Mouse (Mus musculus) embryonic facial prominence, embryonic 14.5 days (tissue): ENCODE data around the gene Six1. TPM values are rescaled to one million over a fixed set of nuclear protein-coding genes. Genes with fewer than 3 reads are reported as not detected.
"Not testable (repeated sequence)": the region's sequence is repeated elsewhere in the genome, so short reads cannot be mapped to it uniquely, and the experiment has no call there.

Source experiments
- ATAC-seq: fragments of 200-750 bp; cut with Nextera tagmentation; 2 replicates; pipeline ENCODE4 v1.8.0; 2017; ENCODE audit warnings: low read depth, moderate number of reproducible peaks, moderate TSS enrichment
- DNase-seq: peaks from one replicate; pipeline ENCODE4 v3.0.0-alpha.2; 2015; ENCODE audit warnings: low spot score
- H3K27ac ChIP-seq: fragments of 300-500 bp; sonication (generic); replicated peaks from 2 replicates; pipeline ENCODE4 v1.5.1; 2014; ENCODE audit warnings: low read depth, mild to moderate bottlenecking, low read length, moderate library complexity
- H3K27me3 ChIP-seq: fragments of 300-500 bp; sonication (generic); replicated peaks from 2 replicates; pipeline ENCODE4 v1.6.1; 2014; ENCODE audit warnings: low read length; ENCODE audit not compliant: control insufficient read depth, insufficient read depth
- H3K36me3 ChIP-seq: fragments of 300-500 bp; sonication (generic); 2 replicates; pipeline ENCODE4 v1.6.1; 2014; ENCODE audit warnings: low read length, mixed read lengths; ENCODE audit not compliant: control insufficient read depth, insufficient read depth
- H3K4me1 ChIP-seq: fragments of 300-500 bp; sonication (generic); 2 replicates; pipeline ENCODE4 v1.6.1; 2014; ENCODE audit warnings: antibody characterized with exemption, low read length; ENCODE audit not compliant: control insufficient read depth, insufficient read depth
- H3K4me2 ChIP-seq: fragments of 300-500 bp; sonication (generic); 2 replicates; pipeline ENCODE4 v1.6.1; 2014; ENCODE audit warnings: low read depth, mild to moderate bottlenecking, low read length, moderate library complexity, mixed read lengths
- H3K4me3 ChIP-seq: fragments of 300-500 bp; sonication (generic); 2 replicates; pipeline ENCODE4 v1.5.1; 2014; ENCODE audit warnings: low read depth, mild to moderate bottlenecking, low read length
- H3K9ac ChIP-seq: fragments of 300-500 bp; sonication (generic); 2 replicates; pipeline ENCODE4 v1.6.1; 2014; ENCODE audit warnings: low read depth, mild to moderate bottlenecking, low read length, moderate library complexity, mixed read lengths
- H3K9me3 ChIP-seq: fragments of 300-500 bp; sonication (generic); 2 replicates; pipeline ENCODE4 v1.6.1; 2016; ENCODE audit warnings: low read length; ENCODE audit not compliant: control insufficient read depth
- WGBS: fragments of 180-500 bp; shearing (Covaris S2); extraction: QIAGEN DNeasy Blood & Tissue Kit; methylation state at CpG from one replicate; pipeline ENCODE4 v1.1.7; 2014; 5-methylcytosine and 5-hydroxymethylcytosine counted together
- polyA plus RNA-seq: library from polyadenylated mRNA; unstranded; fragments of >200 nt; fragmentation: Nextera tagmentation; extraction: Ambion mirVana; gene quantifications from 2 replicates; pipeline ENCODE4 v1.2.1, GENCODE M21; 2014

Gene Six1
- 46.5 and 53.9 TPM in 2 replicates for polyA plus RNA-seq

DNA sequence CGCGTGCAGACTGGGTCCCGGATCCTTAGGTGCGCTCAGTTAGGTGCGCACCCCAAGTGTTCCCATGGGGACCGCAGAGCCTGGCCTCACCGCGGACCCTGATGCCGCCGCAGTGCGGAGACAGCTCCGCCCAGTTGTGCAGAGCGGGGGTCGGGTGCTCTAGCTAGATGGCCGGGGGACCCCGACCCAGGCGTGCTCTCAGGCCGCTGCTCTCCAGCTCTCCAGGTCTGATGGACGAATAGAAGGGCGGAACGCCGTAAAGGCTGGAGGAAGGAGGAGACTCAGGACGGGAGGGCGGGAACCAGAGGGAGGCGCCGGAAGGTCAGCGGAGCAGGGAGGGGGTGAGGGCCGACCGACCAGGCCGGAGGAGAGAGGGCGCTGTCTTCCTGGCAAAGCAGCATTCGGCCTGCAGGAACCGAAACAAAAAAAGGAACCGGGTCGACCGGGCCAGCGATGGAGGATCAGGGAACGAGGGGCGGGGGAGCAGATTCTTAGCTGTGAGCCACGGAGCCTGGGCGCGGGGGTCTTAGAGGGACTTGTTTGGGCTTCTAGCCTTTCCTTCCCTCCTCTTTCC lies at the start of gene Six1:
Six1 (minus strand) TSS at position 220 of the 574 bp plus-strand sequence.
- H3K4me2 ChIP-seq: peak within 1 kb of the TSS; percentile 85

DNA sequence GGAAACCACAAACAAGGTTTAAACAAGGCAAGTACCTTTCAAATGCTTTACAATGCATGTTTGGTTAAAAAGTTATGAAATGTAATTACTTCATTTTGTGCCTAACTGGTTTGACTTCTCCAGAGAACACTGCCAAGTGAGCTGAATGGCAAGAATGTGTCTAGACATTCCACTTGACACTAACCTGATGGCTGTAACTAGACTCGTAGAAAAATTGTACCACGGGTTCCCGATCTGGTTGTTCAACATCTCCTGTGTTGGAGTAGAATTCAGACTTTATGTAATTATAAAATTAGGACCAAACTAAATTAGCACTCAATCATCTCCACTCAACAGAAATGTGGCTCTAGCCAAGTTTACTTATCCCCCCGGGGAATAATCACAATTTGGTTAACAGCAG lies 44.9 kb upstream of the Six1 start:
- H3K27me3 ChIP-seq: no peaks in the 10 kb centered on the region
- H3K4me3 ChIP-seq: no peak overlapping the region
- H3K9ac ChIP-seq: no peak overlapping the region
- 0 out of 2 replicates have a peak, but pooled peaks cover 3% of the 10 kb centered on the region for H3K9me3 ChIP-seq
- WGBS: 65% methylated on average over 4 of the region's 4 CpGs
- H3K4me1 ChIP-seq: no peaks in the 10 kb centered on the region
- DNase-seq (peak; percentile 54), ATAC-seq (no peak)
- H3K36me3 ChIP-seq: peaks cover 34% of the 10 kb centered on the region
- no peak overlapping the region for H3K27ac ChIP-seq
- H3K4me2 ChIP-seq: no peak overlapping the region

More for the DNA sequence above, at the start of gene Six1:
- ATAC-seq (peak; percentile 86), DNase-seq (peak; percentile 93)
- Histone ChIP-seq H3K9me3 (no peaks in the 10 kb centered on the region), H3K27ac (peak within 1 kb of the TSS; percentile 87), H3K4me1 (peaks cover 25% of the 10 kb centered on the region), H3K36me3 (no peaks in the 10 kb centered on the region), H3K27me3 (peaks cover 35% of the 10 kb centered on the region), H3K9ac (peak within 1 kb of the TSS; percentile 67), H3K4me3 (peak within 1 kb of the TSS; percentile 61)
- WGBS: 1% methylated on average over 42 of the region's 42 CpGs

DNA sequence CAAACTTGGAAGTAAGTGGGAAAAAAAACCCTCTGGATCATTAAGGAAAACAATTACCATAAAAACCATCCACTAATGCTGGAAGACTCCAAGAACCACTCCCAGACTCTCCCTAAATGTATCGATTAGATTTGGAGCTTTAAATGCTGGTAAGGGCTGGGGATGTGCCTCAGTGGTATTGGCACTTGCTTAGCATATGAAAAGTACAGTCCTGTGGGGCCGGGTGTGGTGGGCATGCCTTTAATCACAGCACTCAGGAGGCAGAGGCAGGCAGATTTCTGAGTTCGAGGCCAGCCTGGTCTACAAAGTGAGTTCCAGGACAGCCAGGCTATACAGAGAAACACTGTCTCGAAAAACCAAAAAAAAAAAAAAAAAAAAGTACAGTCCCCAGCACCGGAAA lies 42.5 kb upstream of the Six1 start:
- not testable (repeated sequence) for ATAC-seq, H3K27ac ChIP-seq, H3K27me3 ChIP-seq, H3K4me3 ChIP-seq, H3K4me2 ChIP-seq, DNase-seq, H3K9me3 ChIP-seq, H3K9ac ChIP-seq, H3K4me1 ChIP-seq
- WGBS: 91% methylated on average over 5 of the region's 5 CpGs
- H3K36me3 ChIP-seq: peaks cover 11% of the 10 kb centered on the region

DNA sequence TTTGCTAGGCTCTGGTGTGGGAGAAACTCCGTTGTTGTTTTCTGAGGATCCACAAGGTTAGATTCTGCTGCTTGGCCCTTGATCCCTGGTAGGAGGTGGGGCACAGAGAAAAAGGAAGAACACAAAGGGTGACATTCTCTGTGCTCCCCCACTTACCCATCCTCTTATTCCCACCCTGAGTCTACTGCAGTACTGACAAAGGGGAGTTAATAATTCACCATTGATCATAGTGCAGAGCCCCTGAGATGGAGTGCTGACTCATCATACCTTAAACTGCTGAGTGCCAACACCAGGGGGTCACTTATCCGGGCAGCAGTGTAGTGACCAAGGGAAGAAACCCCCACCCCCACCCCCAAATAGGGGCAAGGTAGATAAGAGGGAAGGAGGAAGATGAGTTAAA lies 40.9 kb upstream of the Six1 start:
- H3K9me3 ChIP-seq: no peaks in the 10 kb centered on the region
- no peak for ATAC-seq
- WGBS: 19% methylated on average over 2 of the region's 2 CpGs
- H3K27me3 ChIP-seq: no peaks in the 10 kb centered on the region
- H3K4me3 ChIP-seq: no peak overlapping the region
- no peak overlapping the region for H3K4me2 ChIP-seq
- no peak overlapping the region for H3K9ac ChIP-seq
- no peak for DNase-seq
- no peak overlapping the region for H3K27ac ChIP-seq
- H3K4me1 ChIP-seq: no peaks in the 10 kb centered on the region
- no peaks in the 10 kb centered on the region for H3K36me3 ChIP-seq

DNA sequence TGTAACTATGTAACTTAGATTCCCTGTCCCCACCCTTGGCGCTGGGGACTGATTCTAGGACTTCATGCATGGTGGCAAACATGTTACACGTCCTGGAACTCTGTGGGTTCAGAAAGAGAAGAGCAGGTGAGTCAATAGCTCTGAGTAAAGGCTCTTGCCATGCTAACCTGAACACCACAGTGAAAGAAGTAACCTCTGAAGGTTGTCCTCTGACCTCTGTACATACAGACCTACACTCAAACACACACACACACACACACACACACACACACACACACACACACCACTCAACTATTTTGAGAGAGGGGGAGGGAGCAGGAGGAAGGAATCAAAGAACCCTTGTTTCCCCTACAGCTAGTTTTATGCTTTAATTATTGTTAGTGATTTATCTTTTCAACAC lies 40.5 kb upstream of the Six1 start:
- no peak overlapping the region for H3K4me2 ChIP-seq
- ATAC-seq (no peak), DNase-seq (no peak)
- no peak overlapping the region for H3K9ac ChIP-seq
- H3K9me3 ChIP-seq: no peaks in the 10 kb centered on the region
- H3K4me3 ChIP-seq: no peak overlapping the region
- H3K4me1 ChIP-seq: no peaks in the 10 kb centered on the region
- no peaks in the 10 kb centered on the region for H3K27me3 ChIP-seq
- H3K36me3 ChIP-seq: no peaks in the 10 kb centered on the region
- 71% methylated on average over 2 of the region's 2 CpGs for WGBS
- no peak overlapping the region for H3K27ac ChIP-seq

DNA sequence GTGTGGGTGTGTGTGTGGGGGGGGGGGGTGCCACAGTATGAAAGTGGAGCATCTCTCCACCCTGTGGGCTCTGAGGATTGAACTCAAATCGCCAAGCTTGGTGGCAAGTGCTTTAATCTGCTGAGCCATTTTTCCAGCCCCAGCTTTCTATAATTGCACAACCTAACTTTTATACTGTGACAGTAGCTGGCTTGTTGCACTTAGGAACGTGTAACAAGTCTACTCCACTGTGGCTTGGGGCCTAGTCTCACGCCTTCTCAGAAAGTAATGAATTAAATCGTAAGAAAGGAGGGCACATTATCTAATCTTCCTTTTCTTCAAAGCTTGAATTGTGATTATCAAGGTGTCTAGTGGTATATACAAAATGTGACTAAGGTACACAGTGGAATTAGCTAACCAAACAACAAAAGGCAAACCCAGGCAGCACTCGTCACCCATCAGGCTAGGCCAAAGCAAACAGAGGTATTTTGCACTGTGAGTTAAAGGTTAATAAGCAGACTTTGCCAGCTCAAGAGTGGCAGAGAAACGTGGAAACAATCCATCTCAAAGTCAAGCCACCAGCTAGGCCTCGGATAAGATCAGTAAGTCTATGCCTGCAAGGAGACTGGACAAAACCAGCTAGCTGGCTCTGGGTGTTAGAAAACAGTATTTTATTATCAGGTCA lies 37.1 kb upstream of the Six1 start:
- Histone ChIP-seq H3K9ac (no peak overlapping the region), H3K4me2 (no peak overlapping the region), H3K9me3 (no peaks in the 10 kb centered on the region), H3K4me3 (no peak overlapping the region), H3K4me1 (no peaks in the 10 kb centered on the region), H3K27ac (no peak overlapping the region), H3K36me3 (no peaks in the 10 kb centered on the region), H3K27me3 (no peaks in the 10 kb centered on the region)
- ATAC-seq (no peak), DNase-seq (no peak)
- 76% methylated on average over 7 of the region's 7 CpGs for WGBS

DNA sequence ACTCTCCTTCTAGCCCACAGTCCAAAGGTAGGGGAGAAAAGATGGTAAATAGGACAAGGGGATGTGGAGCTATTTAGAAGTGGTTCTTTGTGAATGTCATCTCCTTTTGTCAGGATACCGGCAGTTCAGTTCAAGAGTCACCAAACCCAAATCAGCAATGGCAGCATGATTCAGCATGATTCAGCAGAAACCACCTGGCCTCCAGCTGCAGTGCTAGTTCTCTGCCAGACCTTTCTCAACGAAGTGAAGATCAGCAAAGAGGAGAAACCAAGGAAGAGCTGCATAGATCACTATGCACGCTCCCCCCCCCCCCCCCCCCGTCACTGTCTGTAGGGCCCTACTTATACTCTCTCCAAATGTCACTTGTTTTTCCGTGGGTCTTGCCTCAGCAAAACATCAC lies 35.2 kb upstream of the Six1 start:
- Histone ChIP-seq H3K4me1 (no peaks in the 10 kb centered on the region), H3K36me3 (no peaks in the 10 kb centered on the region), H3K9ac (no peak overlapping the region), H3K27me3 (no peaks in the 10 kb centered on the region), H3K9me3 (no peaks in the 10 kb centered on the region), H3K4me3 (no peak overlapping the region), H3K4me2 (no peak overlapping the region), H3K27ac (no peak overlapping the region)
- DNase-seq (no peak), ATAC-seq (no peak)
- 64% methylated on average over 5 of the region's 5 CpGs for WGBS

DNA sequence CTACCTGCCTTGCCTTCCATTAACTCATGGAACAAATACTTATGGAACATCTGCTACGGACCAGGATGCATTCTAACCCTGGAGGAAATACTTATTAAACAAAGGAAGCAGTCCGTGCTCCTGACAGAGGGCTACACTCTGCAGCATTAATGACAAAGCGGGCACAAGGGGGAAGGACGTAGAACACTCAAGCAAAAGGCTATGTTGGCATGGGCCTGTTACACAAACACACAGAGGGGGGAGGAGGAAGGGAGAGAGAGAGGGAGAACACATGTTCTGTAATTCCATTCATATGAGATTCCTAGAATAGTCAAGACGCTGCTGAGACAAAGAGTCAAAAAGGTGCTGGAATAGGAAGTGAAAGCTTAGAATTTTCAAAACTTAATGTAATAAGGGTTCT lies 34.8 kb upstream of the Six1 start:
- DNase-seq: peak; percentile 11

DNA sequence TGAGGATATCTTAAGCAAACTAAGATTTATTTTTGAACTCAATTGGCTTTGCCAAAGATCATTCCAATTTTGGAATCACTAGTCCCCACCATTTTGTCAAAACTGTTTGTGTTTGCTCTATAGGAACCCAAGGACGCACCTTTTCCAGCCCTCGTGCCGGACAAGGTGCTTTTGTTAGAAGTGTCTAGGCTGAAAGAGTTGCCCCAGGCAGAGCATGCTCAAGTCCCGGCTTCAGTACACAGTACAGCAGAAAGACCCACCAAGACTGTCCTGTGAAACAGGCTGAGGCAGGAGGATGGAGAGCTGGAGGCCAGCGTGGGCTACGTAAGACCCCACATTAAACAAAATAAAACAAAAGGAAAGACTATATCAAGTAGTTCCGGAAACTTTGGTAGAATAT lies 33.4 kb upstream of the Six1 start:
- H3K27ac ChIP-seq: no peak overlapping the region
- H3K9ac ChIP-seq: no peak overlapping the region
- ATAC-seq: no peak
- H3K27me3 ChIP-seq: no peaks in the 10 kb centered on the region
- no peaks in the 10 kb centered on the region for H3K9me3 ChIP-seq
- no peak overlapping the region for H3K4me3 ChIP-seq
- H3K36me3 ChIP-seq: no peaks in the 10 kb centered on the region
- 58% methylated on average over 7 of the region's 7 CpGs for whole genome bisulfite sequencing
- H3K4me1 ChIP-seq: no peaks in the 10 kb centered on the region
- no peak for DNase-seq
- no peak overlapping the region for H3K4me2 ChIP-seq

More for the DNA sequence above, 34.8 kb upstream of the Six1 start:
- Histone ChIP-seq H3K27me3 (no peaks in the 10 kb centered on the region), H3K27ac (no peak overlapping the region), H3K9ac (no peak overlapping the region), H3K4me1 (no peaks in the 10 kb centered on the region), H3K36me3 (no peaks in the 10 kb centered on the region), H3K4me2 (no peak overlapping the region), H3K9me3 (no peaks in the 10 kb centered on the region), H3K4me3 (no peak overlapping the region)
- no peak for ATAC-seq
- 47% methylated on average over 5 of the region's 5 CpGs for WGBS
